Mouse (Mus musculus): ENCODE results near the gene Ctcfl.

The Ctcfl gene

DNA sequence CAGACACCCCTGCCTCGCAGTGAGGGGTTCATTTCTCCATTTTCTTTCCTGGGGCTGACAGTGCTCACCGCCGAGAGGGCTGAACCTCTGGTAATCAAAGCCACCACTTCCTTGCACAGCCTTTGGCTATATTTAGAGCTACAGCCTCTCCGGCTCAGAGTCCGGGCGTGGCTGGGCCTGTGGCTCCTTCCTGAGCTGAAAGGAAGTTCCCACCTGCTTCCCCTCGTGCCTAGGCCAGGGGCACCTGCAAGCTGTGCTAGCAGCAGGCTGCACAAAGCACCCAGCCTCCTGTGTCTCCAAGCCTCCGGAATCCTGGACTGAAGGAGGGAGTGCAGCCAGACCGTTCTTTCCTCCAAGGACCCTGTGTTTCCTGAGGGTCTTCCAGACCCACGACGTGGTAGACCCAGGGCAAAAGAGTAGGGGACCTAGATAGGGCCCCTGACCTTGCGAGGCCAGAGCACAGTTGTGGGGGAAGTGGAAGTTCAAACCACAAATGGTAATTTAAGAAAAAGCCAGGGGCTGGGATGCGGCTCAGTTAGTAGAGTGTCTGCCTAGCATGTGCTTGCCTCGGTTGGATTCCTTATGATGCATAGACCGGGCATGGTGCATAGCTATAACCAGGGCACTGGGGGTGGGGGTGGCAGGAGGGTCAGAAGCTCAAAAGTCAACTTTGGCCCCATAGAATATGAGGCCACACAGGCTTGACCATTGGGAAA is 72.6 kb downstream of the Ctcfl start:
- no peak for DNase-seq (ENCODE audit: low spot score)

- no peak for DNase-seq (ENCODE audit: low spot score)
Observed at GRCm38 (mm10) chr2:173044198-173044970, 74.9 kb downstream of the Ctcfl start.
